Mouse (Mus musculus) limb, embryonic 14.5 days (tissue): Measurements from ENCODE around the gene Tmem104. TPM values are rescaled to one million over a fixed set of nuclear protein-coding genes. Genes with fewer than 3 reads are reported as not detected.

ENCODE experiments used
- ATAC-seq: fragments of 200-750 bp; cut with Nextera tagmentation; 2 replicates; pipeline ENCODE4 v1.8.0; 2017; ENCODE audit warnings: low read depth, moderate number of reproducible peaks, moderate TSS enrichment; ENCODE audit not compliant: low FRiP score
- DNase-seq: peaks from one replicate; pipeline ENCODE4 v3.0.0-alpha.2; 2015; ENCODE audit warnings: low spot score
- H3K27ac ChIP-seq: fragments of 300-500 bp; sonication (generic); replicated peaks from 2 replicates; pipeline ENCODE4 v1.5.1; 2014; ENCODE audit warnings: low read depth, mild to moderate bottlenecking, low read length, moderate library complexity, mixed read lengths
- H3K27me3 ChIP-seq: fragments of 300-500 bp; sonication (generic); 2 replicates; pipeline ENCODE4 v1.6.1; 2014; ENCODE audit warnings: low read length, mixed read lengths; ENCODE audit not compliant: control insufficient read depth, insufficient read depth
- H3K36me3 ChIP-seq: fragments of 300-500 bp; sonication (generic); 2 replicates; pipeline ENCODE4 v1.6.1; 2014; ENCODE audit warnings: mild to moderate bottlenecking, low read length, moderate library complexity, mixed read lengths; ENCODE audit not compliant: control insufficient read depth, insufficient read depth
- H3K4me1 ChIP-seq: fragments of 300-500 bp; sonication (generic); 2 replicates; pipeline ENCODE4 v1.6.1; 2014; ENCODE audit warnings: antibody characterized with exemption, low read length, mixed read lengths; ENCODE audit not compliant: control insufficient read depth, insufficient read depth
- H3K4me2 ChIP-seq: fragments of 300-500 bp; sonication (generic); replicated peaks from 2 replicates; pipeline ENCODE4 v1.6.1; 2014; ENCODE audit warnings: low read depth, mild to moderate bottlenecking, low read length, moderate library complexity; ENCODE audit not compliant: severe bottlenecking
- H3K4me3 ChIP-seq: fragments of 300-500 bp; sonication (generic); replicated peaks from 2 replicates; pipeline ENCODE4 v1.5.1; 2014; ENCODE audit warnings: low read length
- H3K9ac ChIP-seq: fragments of 300-500 bp; sonication (generic); 2 replicates; pipeline ENCODE4 v1.6.1; 2014; ENCODE audit warnings: mild to moderate bottlenecking, low read depth, low read length, moderate library complexity; ENCODE audit not compliant: severe bottlenecking
- H3K9me3 ChIP-seq: fragments of 300-500 bp; sonication (generic); 2 replicates; pipeline ENCODE4 v1.6.1; 2016; ENCODE audit warnings: low read length; ENCODE audit not compliant: control insufficient read depth
- POLR2A ChIP-seq: fragments of 200-500 bp; IDR thresholded peaks from 2 replicates; pipeline ENCODE4 v1.8.0; 2012; ENCODE audit warnings: inconsistent platforms, mild to moderate bottlenecking, moderate library complexity, borderline replicate concordance; ENCODE audit not compliant: insufficient read depth, insufficient read length; ENCODE audit errors: extremely low read depth
- WGBS: fragments of 180-500 bp; shearing (Covaris S2); extraction: QIAGEN DNeasy Blood & Tissue Kit; methylation state at CpG from one replicate; pipeline ENCODE4 v1.1.7; 2014; 5-methylcytosine and 5-hydroxymethylcytosine counted together
- polyA plus RNA-seq, 2 experiments: library from polyadenylated mRNA; depleted of rRNA in 1 of 2; stranded (reverse) in 1 of 2; unstranded in 1 of 2; fragments of >200 nt; fragmentation: Nextera tagmentation in 1 of 2; extraction: Ambion mirVana in 1 of 2; gene quantifications; 2 replicates each; pipeline versions ENCODE4 v1.2.1 to v1.2.3; 2012 to 2014

The Tmem104 gene
- polyA plus RNA-seq, 2 experiments: 9.2 to 12.4 TPM

GRCm38 (mm10) chr11:115283891-115284620 is 96.8 kb downstream of the Tmem104 start:
- TF ChIP-seq POLR2A: no peak
- Histone ChIP-seq H3K9ac (no peak overlapping the region), H3K4me3 (no peak overlapping the region), H3K4me1 (no peaks in the 10 kb centered on the region), H3K36me3 (no peaks in the 10 kb centered on the region), H3K27me3 (no peaks in the 10 kb centered on the region), H3K9me3 (no peaks in the 10 kb centered on the region), H3K4me2 (no peak overlapping the region), H3K27ac (no peak overlapping the region)
- no peak for DNase-seq
- ATAC-seq: no peak
- WGBS: 75% methylated on average over 12 of the region's 12 CpGs

GRCm38 (mm10) chr11:115285282-115285681 is 98.0 kb downstream of the Tmem104 start:
- Histone ChIP-seq H3K9me3 (no peaks in the 10 kb centered on the region), H3K4me1 (no peaks in the 10 kb centered on the region), H3K27me3 (no peaks in the 10 kb centered on the region), H3K4me3 (no peak overlapping the region), H3K4me2 (no peak overlapping the region), H3K9ac (no peak overlapping the region), H3K27ac (no peak overlapping the region), H3K36me3 (no peaks in the 10 kb centered on the region)
- ATAC-seq (no peak), DNase-seq (no peak)
- no peak for TF ChIP-seq POLR2A
- WGBS: 72% methylated on average over 3 of the region's 4 CpGs

- Histone ChIP-seq H3K27ac (no peak overlapping the region), H3K4me2 (no peak overlapping the region), H3K4me1 (no peaks in the 10 kb centered on the region), H3K9me3 (no peaks in the 10 kb centered on the region), H3K4me3 (no peak overlapping the region), H3K27me3 (no peaks in the 10 kb centered on the region), H3K36me3 (no peaks in the 10 kb centered on the region), H3K9ac (no peak overlapping the region)
- ATAC-seq: no peak
- WGBS: 75% methylated on average over 19 of the region's 19 CpGs
- no peak for DNase-seq
- no peak for TF ChIP-seq POLR2A
These were observed 99.1 kb downstream of the Tmem104 start for GRCm38 (mm10) chr11:115286201-115286993.

GRCm38 (mm10) chr11:115287386-115287785 is 100.1 kb downstream of the Tmem104 start:
- H3K27me3 ChIP-seq: no peaks in the 10 kb centered on the region
- no peaks in the 10 kb centered on the region for H3K9me3 ChIP-seq
- H3K36me3 ChIP-seq: no peaks in the 10 kb centered on the region
- H3K9ac ChIP-seq: no peak overlapping the region
- TF ChIP-seq POLR2A: no peak
- no peak for ATAC-seq
- no peak overlapping the region for H3K27ac ChIP-seq
- DNase-seq: no peak
- WGBS: 82% methylated on average over 5 of the region's 5 CpGs
- no peaks in the 10 kb centered on the region for H3K4me1 ChIP-seq
- no peak overlapping the region for H3K4me3 ChIP-seq
- no peak overlapping the region for H3K4me2 ChIP-seq

GRCm38 (mm10) chr11:115288305-115288704 is 101.0 kb downstream of the Tmem104 start:
- H3K9ac ChIP-seq: no peak overlapping the region
- no peaks in the 10 kb centered on the region for H3K27me3 ChIP-seq
- H3K4me2 ChIP-seq: no peak overlapping the region
- ATAC-seq (no peak), DNase-seq (no peak)
- H3K27ac ChIP-seq: no peak overlapping the region
- H3K36me3 ChIP-seq: no peaks in the 10 kb centered on the region
- 84% methylated on average over 2 of the region's 2 CpGs for WGBS
- no peak for TF ChIP-seq POLR2A
- no peaks in the 10 kb centered on the region for H3K4me1 ChIP-seq
- no peaks in the 10 kb centered on the region for H3K9me3 ChIP-seq
- H3K4me3 ChIP-seq: no peak overlapping the region
